Mouse (Mus musculus): ENCODE measurements around the gene Pik3ip1. TPM values are rescaled to one million over a fixed set of nuclear protein-coding genes. Genes with fewer than 3 reads are reported as not detected.
A peak's percentile ranks its signal among the peaks of the same experiment; 100 is the strongest.

Pik3ip1 gene
- polyA plus RNA-seq, 1 experiment = 5.8 TPM

GRCm38 (mm10) chr11:3334711-3335316 is 4.6 kb downstream of the Pik3ip1 start:
- no peaks in the 10 kb centered on the region for H3K36me3 ChIP-seq (ENCODE audit: control insufficient read depth, insufficient read depth)
- H3K27me3 ChIP-seq (ENCODE audit: control insufficient read depth, insufficient read depth, insufficient read length) = no peaks in the 10 kb centered on the region
- no peaks in the 10 kb centered on the region for H3K79me2 ChIP-seq (ENCODE audit: control insufficient read depth, insufficient read depth)
- H3K4me3 ChIP-seq = no peak overlapping the region
- TF ChIP-seq SRF (IDR thresholded peaks at IDR 0.05; ENCODE audit: control insufficient read depth, insufficient read length, low read depth) (no peak), POLR2A (IDR thresholded peaks at IDR 0.05; ENCODE audit: insufficient read length, low read depth) (no peak), TCF12 (IDR thresholded peaks at IDR 0.05; ENCODE audit: insufficient read depth, poor library complexity, severe bottlenecking) (no peak), TCF3 (IDR thresholded peaks at IDR 0.05; ENCODE audit: insufficient read length, low read depth) (no peak), E2F4 (IDR thresholded peaks at IDR 0.05; ENCODE audit: insufficient read depth) (no peak), MYOG (IDR thresholded peaks at IDR 0.05; ENCODE audit: control insufficient read depth in 1 of 3, insufficient read depth in 1 of 3, insufficient read length in 2 of 3, low read depth in 2 of 3) (no peak), REST (IDR thresholded peaks at IDR 0.05; ENCODE audit: insufficient read depth, insufficient read length) (no peak), MYOD1 (IDR thresholded peaks at IDR 0.05; ENCODE audit: control insufficient read depth in 1 of 3, insufficient read length in 2 of 3, low read depth in 2 of 3) (no peak), USF1 (IDR thresholded peaks at IDR 0.05; ENCODE audit: low read depth) (no peak), MAX (IDR thresholded peaks at IDR 0.05; ENCODE audit: low read depth) (no peak), CEBPB (IDR thresholded peaks at IDR 0.05; ENCODE audit: insufficient read depth, poor library complexity, severe bottlenecking) (no peak), POLR2AphosphoS2 (IDR thresholded peaks at IDR 0.05; ENCODE audit: insufficient read length, low read depth) (no peak)
- no peak overlapping the region for H3K4me2 ChIP-seq (ENCODE audit: low read depth)
- no peak overlapping the region for H3ac ChIP-seq (ENCODE audit: control insufficient read depth, insufficient read length)

- no peak overlapping the region for H3K4me3 ChIP-seq
- no peak for TF ChIP-seq POLR2AphosphoS2 (IDR thresholded peaks at IDR 0.05; ENCODE audit: insufficient read length, low read depth)
- TF ChIP-seq MYOD1 (IDR thresholded peaks at IDR 0.05; ENCODE audit: control insufficient read depth in 1 of 3, insufficient read length in 2 of 3, low read depth in 2 of 3) = no peak
- no peak for TF ChIP-seq SRF (IDR thresholded peaks at IDR 0.05; ENCODE audit: control insufficient read depth, insufficient read length, low read depth)
- no peak for TF ChIP-seq TCF3 (IDR thresholded peaks at IDR 0.05; ENCODE audit: insufficient read length, low read depth)
- TF ChIP-seq MYOG (IDR thresholded peaks at IDR 0.05; ENCODE audit: control insufficient read depth in 1 of 3, insufficient read depth in 1 of 3, insufficient read length in 2 of 3, low read depth in 2 of 3) = no peak
- no peak for TF ChIP-seq POLR2A (IDR thresholded peaks at IDR 0.05; ENCODE audit: insufficient read length, low read depth)
- no peak for TF ChIP-seq CEBPB (IDR thresholded peaks at IDR 0.05; ENCODE audit: insufficient read depth, poor library complexity, severe bottlenecking)
- TF ChIP-seq USF1 (IDR thresholded peaks at IDR 0.05; ENCODE audit: low read depth) = no peak
- TF ChIP-seq E2F4 (IDR thresholded peaks at IDR 0.05; ENCODE audit: insufficient read depth) = no peak
- no peak for TF ChIP-seq REST (IDR thresholded peaks at IDR 0.05; ENCODE audit: insufficient read depth, insufficient read length)
- no peak for TF ChIP-seq TCF12 (IDR thresholded peaks at IDR 0.05; ENCODE audit: insufficient read depth, poor library complexity, severe bottlenecking)
- TF ChIP-seq MAX (IDR thresholded peaks at IDR 0.05; ENCODE audit: low read depth) = no peak
Measured at GRCm38 (mm10) chr11:3335651-3336216, 5.5 kb downstream of the Pik3ip1 start.

GRCm38 (mm10) chr11:3336602-3337001 is 6.4 kb downstream of the Pik3ip1 start:
- no peak overlapping the region for H3K4me2 ChIP-seq (ENCODE audit: low read depth)
- no peak for TF ChIP-seq SRF (IDR thresholded peaks at IDR 0.05; ENCODE audit: control insufficient read depth, insufficient read length, low read depth)
- no peak for TF ChIP-seq TCF12 (IDR thresholded peaks at IDR 0.05; ENCODE audit: insufficient read depth, poor library complexity, severe bottlenecking)
- TF ChIP-seq MAX (IDR thresholded peaks at IDR 0.05; ENCODE audit: low read depth) = no peak

More at GRCm38 (mm10) chr11:3335651-3336216, 5.5 kb downstream of the Pik3ip1 start:
- H3ac ChIP-seq (ENCODE audit: control insufficient read depth, insufficient read length) = no peak overlapping the region
- H3K36me3 ChIP-seq (ENCODE audit: control insufficient read depth, insufficient read depth) = no peaks in the 10 kb centered on the region
- H3K79me2 ChIP-seq (ENCODE audit: control insufficient read depth, insufficient read depth) = no peaks in the 10 kb centered on the region
- H3K4me2 ChIP-seq (ENCODE audit: low read depth) = no peak overlapping the region
- no peaks in the 10 kb centered on the region for H3K27me3 ChIP-seq (ENCODE audit: control insufficient read depth, insufficient read depth, insufficient read length)

GRCm38 (mm10) chr11:3337173-3337955 is 7.2 kb downstream of the Pik3ip1 start:
- no peaks in the 10 kb centered on the region for H3K79me2 ChIP-seq (ENCODE audit: control insufficient read depth, insufficient read depth)
- H3ac ChIP-seq (ENCODE audit: control insufficient read depth, insufficient read length) = no peak overlapping the region
- H3K4me3 ChIP-seq = no peak overlapping the region
- no peaks in the 10 kb centered on the region for H3K36me3 ChIP-seq (ENCODE audit: control insufficient read depth, insufficient read depth)
- TF ChIP-seq TCF12 (IDR thresholded peaks at IDR 0.05; ENCODE audit: insufficient read depth, poor library complexity, severe bottlenecking) (no peak), POLR2AphosphoS2 (IDR thresholded peaks at IDR 0.05; ENCODE audit: insufficient read length, low read depth) (peak; percentile 51)
- H3K4me2 ChIP-seq (ENCODE audit: low read depth) = peak overlapping the region; percentile 28
- no peaks in the 10 kb centered on the region for H3K27me3 ChIP-seq (ENCODE audit: control insufficient read depth, insufficient read depth, insufficient read length)

More at GRCm38 (mm10) chr11:3336602-3337001, 6.4 kb downstream of the Pik3ip1 start:
- Histone ChIP-seq H3K36me3 (ENCODE audit: control insufficient read depth, insufficient read depth) (no peaks in the 10 kb centered on the region), H3K4me3 (no peak overlapping the region), H3ac (ENCODE audit: control insufficient read depth, insufficient read length) (no peak overlapping the region), H3K27me3 (ENCODE audit: control insufficient read depth, insufficient read depth, insufficient read length) (no peaks in the 10 kb centered on the region), H3K79me2 (ENCODE audit: control insufficient read depth, insufficient read depth) (no peaks in the 10 kb centered on the region)

GRCm38 (mm10) chr11:3337961-3338360 is 7.8 kb downstream of the Pik3ip1 start:
- H3K4me3 ChIP-seq = no peak overlapping the region
- H3ac ChIP-seq (ENCODE audit: control insufficient read depth, insufficient read length) = no peak overlapping the region
- H3K79me2 ChIP-seq (ENCODE audit: control insufficient read depth, insufficient read depth) = no peaks in the 10 kb centered on the region
- no peak overlapping the region for H3K4me2 ChIP-seq (ENCODE audit: low read depth)
- no peak for TF ChIP-seq CEBPB (IDR thresholded peaks at IDR 0.05; ENCODE audit: insufficient read depth, poor library complexity, severe bottlenecking)
- TF ChIP-seq USF1 (IDR thresholded peaks at IDR 0.05; ENCODE audit: low read depth) = no peak
- TF ChIP-seq MYOG (IDR thresholded peaks at IDR 0.05; ENCODE audit: control insufficient read depth in 1 of 3, insufficient read depth in 1 of 3, insufficient read length in 2 of 3, low read depth in 2 of 3) = no peak
- TF ChIP-seq MYOD1 (IDR thresholded peaks at IDR 0.05; ENCODE audit: control insufficient read depth in 1 of 3, insufficient read length in 2 of 3, low read depth in 2 of 3) = no peak
- TF ChIP-seq SRF (IDR thresholded peaks at IDR 0.05; ENCODE audit: control insufficient read depth, insufficient read length, low read depth) = no peak
- TF ChIP-seq TCF3 (IDR thresholded peaks at IDR 0.05; ENCODE audit: insufficient read length, low read depth) = no peak
- TF ChIP-seq E2F4 (IDR thresholded peaks at IDR 0.05; ENCODE audit: insufficient read depth) = no peak
- TF ChIP-seq POLR2A (IDR thresholded peaks at IDR 0.05; ENCODE audit: insufficient read length, low read depth) = no peak
- TF ChIP-seq MAX (IDR thresholded peaks at IDR 0.05; ENCODE audit: low read depth) = no peak
- TF ChIP-seq TCF12 (IDR thresholded peaks at IDR 0.05; ENCODE audit: insufficient read depth, poor library complexity, severe bottlenecking) = no peak
- no peak for TF ChIP-seq REST (IDR thresholded peaks at IDR 0.05; ENCODE audit: insufficient read depth, insufficient read length)
- no peak for TF ChIP-seq POLR2AphosphoS2 (IDR thresholded peaks at IDR 0.05; ENCODE audit: insufficient read length, low read depth)
- H3K27me3 ChIP-seq (ENCODE audit: control insufficient read depth, insufficient read depth, insufficient read length) = no peaks in the 10 kb centered on the region
- no peaks in the 10 kb centered on the region for H3K36me3 ChIP-seq (ENCODE audit: control insufficient read depth, insufficient read depth)

All from myocyte (in vitro differentiated cells).